ENCODE assay signal across 8 mouse cellular contexts in the genomic region with DNA sequence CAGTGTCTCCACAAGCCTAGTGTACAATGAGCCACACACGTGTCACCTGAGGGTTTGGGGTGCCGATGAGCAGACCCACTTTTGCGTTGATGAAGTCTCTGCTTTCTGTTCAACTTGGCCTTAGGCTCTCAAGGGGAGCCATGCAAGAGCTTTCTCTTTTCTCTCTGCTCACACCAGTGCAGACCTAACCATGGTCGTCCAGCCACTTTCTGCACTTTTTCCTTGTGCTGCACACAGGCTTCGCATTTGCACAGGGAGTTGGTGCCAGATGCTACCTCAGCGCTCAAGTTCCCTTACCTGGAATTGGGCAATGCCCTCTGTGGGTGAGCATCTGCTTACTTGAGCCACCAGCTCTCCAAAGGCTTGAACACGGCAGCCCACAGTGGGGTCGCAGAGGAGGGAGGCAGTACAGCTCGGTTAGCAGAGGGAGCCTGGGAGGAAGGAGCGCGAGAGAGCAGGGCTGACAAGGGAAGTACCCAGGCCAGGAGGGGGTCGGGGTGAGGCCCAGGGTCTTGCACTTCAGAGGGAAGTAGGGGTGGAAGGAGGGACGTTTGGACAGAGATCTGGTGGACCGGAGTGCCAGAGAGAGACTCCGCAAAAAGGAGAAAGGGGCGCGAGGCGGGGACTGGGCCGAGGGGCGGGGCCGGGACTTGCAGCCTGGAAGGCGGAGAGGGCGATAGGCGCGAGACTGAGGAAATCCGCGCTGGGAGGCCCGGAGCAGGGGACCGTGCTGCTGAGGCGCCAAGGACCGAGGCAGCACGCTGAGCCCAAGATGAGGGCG. TPM values are rescaled to one million over a fixed set of nuclear protein-coding genes. Genes with fewer than 3 reads are reported as not detected.
DNase-seq lines count a peak whose midpoint lies in the region; ATAC-seq and TF ChIP-seq lines count a peak whose summit lies in the region.

Gene Vipr2 (plus strand): TSS at position 653 of the 781 bp plus-strand sequence.

- H3K27ac ChIP-seq in forebrain, embryonic 12.5 days: no peak within 1 kb of the TSS
- H3K27ac ChIP-seq in limb, embryonic 15.5 days: no peak within 1 kb of the TSS
- no peak within 1 kb of the TSS for H3K27ac ChIP-seq in midbrain, embryonic 14.5 days (replicated peaks; ENCODE audit: low read depth, low read length)
- no peak within 1 kb of the TSS for H3K27ac ChIP-seq in testis, adult 2 months (ENCODE audit: control insufficient read depth, insufficient read depth, low read depth, low read length)

- peak; percentile 28 for DNase-seq in c-Kit-positive CD71-negative TER-119-negative erythroid progenitor cells, embryonic 14.5 days (ENCODE audit: low read depth)
- peak; percentile 71 for DNase-seq in heart, postnatal 4 days
- peak; percentile 80 for DNase-seq in midbrain, embryonic 14.5 days

- ATAC-seq in erythroblast, adult 5-6 weeks (replicated peaks; ENCODE audit: low FRiP score, poor library complexity, severe bottlenecking): no peak
- peak; percentile 97 for ATAC-seq in forebrain, embryonic 12.5 days (ENCODE audit: low FRiP score)
- ATAC-seq in limb, embryonic 15.5 days (ENCODE audit: insufficient number of reproducible peaks, low FRiP score, low TSS enrichment, low read depth): peak; percentile 80; the same call in 1 of the 2 replicates
- ATAC-seq in midbrain, embryonic 14.5 days (ENCODE audit: low FRiP score, low TSS enrichment): peak; percentile 89

- H3K36me3 ChIP-seq in erythroblast, embryonic 14.5 days (ENCODE audit: control insufficient read depth): no peaks in the 10 kb centered on the region
- H3K36me3 ChIP-seq in forebrain, embryonic 12.5 days (replicated peaks): no peaks in the 10 kb centered on the region
- no peaks in the 10 kb centered on the region for H3K36me3 ChIP-seq in limb, embryonic 15.5 days
- no peaks in the 10 kb centered on the region for H3K36me3 ChIP-seq in midbrain, embryonic 14.5 days (ENCODE audit: control insufficient read depth, insufficient read depth, low read length)
- no peaks in the 10 kb centered on the region for H3K36me3 ChIP-seq in testis, adult 2 months (ENCODE audit: control insufficient read depth, insufficient read depth, low read length)

- 6% methylated on average over 33 of the region's 33 CpGs for WGBS in forebrain, embryonic 12.5 days
- WGBS in limb, embryonic 15.5 days: 6% methylated on average over 33 of the region's 33 CpGs
- 6% methylated on average over 33 of the region's 33 CpGs for WGBS in midbrain, embryonic 14.5 days

- H3K4me1 ChIP-seq in erythroblast, embryonic 14.5 days (ENCODE audit: control insufficient read depth): peaks cover 4% of the 10 kb centered on the region; the same call in 1 of the 2 replicates
- peaks cover 9% of the 10 kb centered on the region for H3K4me1 ChIP-seq in forebrain, embryonic 12.5 days
- peaks cover 13% of the 10 kb centered on the region for H3K4me1 ChIP-seq in limb, embryonic 15.5 days
- 0 out of 2 replicates have a peak, but pooled peaks cover 2% of the 10 kb centered on the region for H3K4me1 ChIP-seq in midbrain, embryonic 14.5 days (ENCODE audit: control insufficient read depth, insufficient read depth, low read length)
- H3K4me1 ChIP-seq in testis, adult 2 months (ENCODE audit: control insufficient read depth, insufficient read depth, low read length): peaks cover 6% of the 10 kb centered on the region

- peak within 1 kb of the TSS; percentile 73 for H3K9ac ChIP-seq in forebrain, embryonic 12.5 days
- H3K9ac ChIP-seq in limb, embryonic 15.5 days: peak within 1 kb of the TSS; percentile 55
- peak within 1 kb of the TSS; percentile 70 for H3K9ac ChIP-seq in midbrain, embryonic 14.5 days (replicated peaks; ENCODE audit: low read length)

- H3K4me3 ChIP-seq in erythroblast, embryonic 14.5 days (replicated peaks): peak within 1 kb of the TSS; percentile 24
- H3K4me3 ChIP-seq in forebrain, embryonic 12.5 days (replicated peaks): peak within 1 kb of the TSS; percentile 62
- peak within 1 kb of the TSS; percentile 58 for H3K4me3 ChIP-seq in limb, embryonic 15.5 days
- peak within 1 kb of the TSS; percentile 58 for H3K4me3 ChIP-seq in midbrain, embryonic 14.5 days (replicated peaks; ENCODE audit: low read depth, low read length)
- H3K4me3 ChIP-seq in testis, adult 2 months (ENCODE audit: control insufficient read depth, low read depth, low read length): peak within 1 kb of the TSS; percentile 45

- H3K27me3 ChIP-seq in erythroblast, embryonic 14.5 days (ENCODE audit: control insufficient read depth): peaks cover 33% of the 10 kb centered on the region
- H3K27me3 ChIP-seq in forebrain, embryonic 12.5 days: peaks cover 18% of the 10 kb centered on the region
- H3K27me3 ChIP-seq in limb, embryonic 15.5 days: peaks cover 20% of the 10 kb centered on the region; the same call in 1 of the 2 replicates
- H3K27me3 ChIP-seq in midbrain, embryonic 14.5 days (ENCODE audit: control insufficient read depth, insufficient read depth, low read length): peaks cover 7% of the 10 kb centered on the region; the same call in 1 of the 2 replicates
- no peaks in the 10 kb centered on the region for H3K27me3 ChIP-seq in testis, adult 2 months (ENCODE audit: control insufficient read depth, insufficient read depth, low read length)

- TF ChIP-seq POLR2A in testis, adult 2 months (IDR thresholded peaks at IDR 0.05; ENCODE audit: control insufficient read depth, low read depth, low read length): no peak

- peak within 1 kb of the TSS; percentile 85 for H3K4me2 ChIP-seq in forebrain, embryonic 12.5 days
- peak within 1 kb of the TSS; percentile 95 for H3K4me2 ChIP-seq in limb, embryonic 15.5 days
- peak within 1 kb of the TSS; percentile 97 for H3K4me2 ChIP-seq in midbrain, embryonic 14.5 days (ENCODE audit: low read length)

- H3K9me3 ChIP-seq in erythroblast, embryonic 14.5 days (ENCODE audit: control insufficient read depth, low read length): no peaks in the 10 kb centered on the region
- no peaks in the 10 kb centered on the region for H3K9me3 ChIP-seq in forebrain, embryonic 12.5 days
- H3K9me3 ChIP-seq in limb, embryonic 15.5 days: no peaks in the 10 kb centered on the region
- H3K9me3 ChIP-seq in midbrain, embryonic 14.5 days (ENCODE audit: control insufficient read depth, low read length): no peaks in the 10 kb centered on the region

- no peak for TF ChIP-seq CTCF in testis, adult 2 months (IDR thresholded peaks at IDR 0.05; ENCODE audit: control insufficient read depth, insufficient read depth, insufficient replicate concordance, low read depth, low read length)

RNA-seq across cellular contexts. Expression of gene Vipr2, which starts in this region (rescaled TPM):
- polyA plus RNA-seq in erythroblast, embryonic 14.5 days (2012): not detected in 2 replicates
- not detected in 2 replicates for total RNA-seq in erythroblast, adult 5-6 weeks (2015; ENCODE audit: low replicate concordance)
- total RNA-seq in erythroblast, adult 5-6 weeks (2017; ENCODE audit: low replicate concordance): not detected in 2 replicates
- 1.8 and 2.8 TPM in 2 replicates for polyA plus RNA-seq in forebrain, embryonic 12.5 days (2016; fragmentation: Nextera tagmentation; extraction: Ambion mirVana)
- total RNA-seq in heart, postnatal 4 days (2021): 1 to 10 TPM; 1.9 to 2.4 TPM
- 2.7 and 3.2 TPM in 2 replicates for polyA plus RNA-seq in limb, embryonic 15.5 days (2015; fragmentation: Nextera tagmentation; extraction: Ambion mirVana)
- polyA plus RNA-seq in midbrain, embryonic 14.5 days (2014; fragmentation: Nextera tagmentation; extraction: Ambion mirVana): 0.55 and 0.97 TPM in 2 replicates
- polyA plus RNA-seq in testis, adult 2 months (2012; rRNA removed): 0.23 and 0.28 TPM in 2 replicates

Comparison
In these comparisons a context has a peak if more than half of its experiments do, and no peak if none do; other contexts are left out.
1. Peak in DNase-seq, ATAC-seq, H3K4me3 ChIP-seq, H3K9ac ChIP-seq and H3K4me2 ChIP-seq in midbrain, embryonic 14.5 days; RNA of the gene not detected or under 1 TPM.
2. DNase-seq: peak in every context shown above with its lines; median percentile 80 in midbrain, embryonic 14.5 days; 71 in heart, postnatal 4 days; 28 in c-Kit-positive CD71-negative TER-119-negative erythroid progenitor cells, embryonic 14.5 days.